Mouse (Mus musculus): ENCODE data around the gene Wdr75. TPM values are rescaled to one million over a fixed set of nuclear protein-coding genes. Genes with fewer than 3 reads are reported as not detected.

The Wdr75 gene
- total and polyA plus RNA-seq, 3 experiments = 28.8 to 43.4 (median 42.3) TPM

DNA sequence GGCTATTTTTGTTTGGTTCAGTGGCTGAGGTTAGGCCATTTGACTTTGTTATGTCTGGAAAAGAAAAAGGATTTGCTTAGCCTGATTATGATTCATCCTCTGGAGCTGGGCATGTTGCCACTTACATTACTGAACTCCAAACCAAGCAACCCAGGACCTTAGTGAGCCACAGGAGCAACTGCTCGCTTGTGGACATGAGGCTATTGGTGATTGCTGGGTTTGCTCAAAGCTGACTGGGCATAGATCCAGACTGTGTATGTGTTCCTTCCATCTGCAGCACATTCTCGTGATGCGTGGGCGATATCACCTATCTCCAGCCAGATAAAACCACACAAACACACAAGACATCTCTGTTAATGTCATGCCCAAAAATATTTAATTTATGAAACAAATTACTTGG, 42.8 kb downstream of the Wdr75 start:
- peak; percentile 87 for DNase-seq

GRCm38 (mm10) chr1:45838271-45838670, 43.3 kb downstream of the Wdr75 start:
- no peak for DNase-seq

GRCm38 (mm10) chr1:45845466-45845865, 50.5 kb downstream of the Wdr75 start:
- no peak for DNase-seq

GRCm38 (mm10) chr1:45858038-45858437, 63.1 kb downstream of the Wdr75 start:
- DNase-seq = no peak

DNA sequence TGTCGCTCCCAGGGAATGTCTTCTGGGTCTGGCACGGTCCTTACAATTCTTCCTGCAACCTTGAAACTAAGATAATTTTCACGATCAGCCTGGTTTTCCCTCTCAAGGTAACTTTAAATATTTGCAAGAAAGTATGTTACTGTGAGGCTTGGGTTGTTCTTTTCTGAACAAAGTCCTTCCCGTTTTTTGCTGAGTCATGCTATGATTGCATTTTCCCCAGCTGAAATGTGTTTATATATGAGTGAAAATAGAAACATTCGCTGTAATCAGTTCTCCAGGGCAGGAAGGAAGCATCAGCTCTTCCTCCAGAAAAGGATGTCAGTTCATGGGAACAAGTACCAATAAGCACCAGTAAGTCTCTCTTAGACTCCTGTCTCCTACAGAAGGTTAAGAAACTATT, 65.4 kb downstream of the Wdr75 start:
- DNase-seq = no peak

GRCm38 (mm10) chr1:45861162-45861561, 66.2 kb downstream of the Wdr75 start:
- no peak for DNase-seq

DNA sequence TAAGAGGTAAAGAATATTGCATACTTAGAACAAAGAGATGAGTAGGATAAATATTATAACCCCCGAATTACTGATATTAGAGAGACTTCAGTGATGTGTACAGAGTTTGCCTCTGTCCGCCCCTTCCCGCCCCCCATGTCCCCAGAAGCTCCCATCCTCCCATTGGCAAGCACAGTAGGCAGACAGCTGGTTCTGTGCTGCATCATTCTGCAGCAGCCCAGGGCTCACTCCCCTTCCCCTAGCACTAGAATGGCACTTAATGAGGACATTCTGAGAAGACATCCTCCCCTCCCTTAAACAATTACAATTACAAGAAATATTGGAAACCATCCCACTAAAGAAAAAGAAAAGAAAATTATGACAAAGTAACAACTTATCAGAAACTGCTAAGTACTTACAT, 68.7 kb downstream of the Wdr75 start:
- no peak for DNase-seq

- peak; percentile 23 for DNase-seq
Measured at GRCm38 (mm10) chr1:45864564-45865014, 69.6 kb downstream of the Wdr75 start.

GRCm38 (mm10) chr1:45865316-45865715, 70.3 kb downstream of the Wdr75 start:
- no peak for DNase-seq

GRCm38 (mm10) chr1:45865727-45866126, 70.8 kb downstream of the Wdr75 start:
- DNase-seq = no peak

- no peak for DNase-seq
Measured at GRCm38 (mm10) chr1:45866288-45867018, 71.5 kb downstream of the Wdr75 start.

DNA sequence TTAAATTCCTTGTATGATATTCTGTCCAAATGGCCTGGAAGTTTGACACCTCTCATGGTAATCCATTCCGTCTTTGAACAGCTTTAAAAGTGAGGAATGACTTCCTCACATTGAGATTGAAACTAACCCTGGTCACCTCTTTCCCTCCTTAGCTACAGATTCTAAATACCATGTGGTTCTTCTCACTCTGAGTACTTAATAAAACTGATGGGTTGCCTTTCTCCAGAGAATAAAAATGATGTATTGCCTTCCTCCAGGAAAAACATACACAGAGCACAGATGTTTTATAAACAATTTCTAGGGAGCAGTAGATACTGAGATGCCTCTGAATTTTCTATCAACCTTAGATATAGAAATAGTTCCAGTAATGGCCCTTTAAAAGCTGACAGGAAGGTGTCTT, 73.1 kb downstream of the Wdr75 start:
- DNase-seq = no peak

- DNase-seq = no peak
Measured at GRCm38 (mm10) chr1:45868479-45869137, 73.6 kb downstream of the Wdr75 start.

Other genes starting within 250 kb of the Wdr75 start
- not detected for gene Gm5269, start 95.1 kb downstream of the Wdr75 start, total RNA-seq (2021)
- gene Gm5269, start 95.1 kb downstream of the Wdr75 start, polyA plus RNA-seq (2012; rRNA removed) = not detected in 2 replicates
- 10 to 100 TPM in 1 of 2 experiments, 1 to 10 TPM in 1; 5.2 to 12.6 TPM for gene Slc40a1, start 131.4 kb downstream of the Wdr75 start, total RNA-seq (2021)
- 1.5 and 1.7 TPM in 2 replicates for gene Slc40a1, start 131.4 kb downstream of the Wdr75 start, polyA plus RNA-seq (2012; rRNA removed)

Data from adrenal gland, adult 2 months (tissue).